Mouse (Mus musculus): ENCODE data around the gene Fam181a.

GRCm38 (mm10) chr12:103347406-103347805, 36.6 kb downstream of the Fam181a start:
- TF ChIP-seq CTCF (IDR thresholded peaks at IDR 0.05; ENCODE audit: extremely low read depth, insufficient read length, insufficient replicate concordance, low read depth, low read length) (no peak), POLR2A (IDR thresholded peaks at IDR 0.05; ENCODE audit: low read depth, low read length) (no peak)
